Mouse (Mus musculus) spleen, embryonic (tissue): Measurements from ENCODE around the gene Pop7.

Source experiments
- CTCF ChIA-PET: fragments of 350-600 bp; sonication (Branson Sonifier 250); formaldehyde crosslinking; loops from one replicate; lab custom pipeline; 2022; lab: Charles Lee

The Pop7 gene

GRCm38 (mm10) chr5:137502667-137503110 lies 371 bp upstream of the Pop7 start:
- CTCF ChIA-PET: interaction anchor here (1.1 to 1.6 kb wide), 2 partner anchors 9 to 27 kb away, joined by 3 to 5 read pairs; no protein-coding TSS in a partner anchor

- CTCF ChIA-PET: no interaction called here
Measured at GRCm38 (mm10) chr5:137500186-137500585, 2.1 kb downstream of the Pop7 start.

GRCm38 (mm10) chr5:137493831-137494230 lies 8.5 kb downstream of the Pop7 start:
- CTCF ChIA-PET: no interaction called here

- CTCF ChIA-PET: no interaction called here
Measured at GRCm38 (mm10) chr5:137491559-137491958, 10.8 kb downstream of the Pop7 start.

- CTCF ChIA-PET: no interaction called here
Measured at GRCm38 (mm10) chr5:137487616-137488015, 14.7 kb downstream of the Pop7 start.

- CTCF ChIA-PET: interaction anchor here (0.6 kb wide), 2 partner anchors 33 to 1411 kb away, joined by 3 to 6 read pairs; no protein-coding TSS in a partner anchor
Measured at GRCm38 (mm10) chr5:137485851-137486155, 16.5 kb downstream of the Pop7 start.

GRCm38 (mm10) chr5:137485071-137485850 lies 17.1 kb downstream of the Pop7 start:
- CTCF ChIA-PET: interaction anchor here (0.6 kb wide), 2 partner anchors 32 to 1411 kb away, joined by 3 to 6 read pairs; no protein-coding TSS in a partner anchor

- CTCF ChIA-PET: no interaction called here
Measured at GRCm38 (mm10) chr5:137481897-137482296, 20.4 kb downstream of the Pop7 start.

GRCm38 (mm10) chr5:137481138-137481537 lies 21.2 kb downstream of the Pop7 start:
- CTCF ChIA-PET: interaction anchor here (0.6 to 0.7 kb wide), 2 partner anchors 88 to 198 kb away, joined by 4 to 5 read pairs; no protein-coding TSS in a partner anchor

- CTCF ChIA-PET: no interaction called here
Measured at GRCm38 (mm10) chr5:137476964-137477363, 25.4 kb downstream of the Pop7 start, which contains the start of gene Zan. Zan (minus strand) TSS chr5:137477064.

GRCm38 (mm10) chr5:137474351-137474750 lies 28.0 kb downstream of the Pop7 start:
- CTCF ChIA-PET: no interaction called here

- CTCF ChIA-PET: no interaction called here
Measured at GRCm38 (mm10) chr5:137472252-137472904, 29.9 kb downstream of the Pop7 start.

GRCm38 (mm10) chr5:137466946-137467345 lies 35.4 kb downstream of the Pop7 start:
- CTCF ChIA-PET: no interaction called here

- CTCF ChIA-PET: no interaction called here
Measured at GRCm38 (mm10) chr5:137465049-137465448, 37.3 kb downstream of the Pop7 start.

- CTCF ChIA-PET: interaction anchor here (0.6 kb wide), 1 partner anchor 64 kb away, joined by 3 read pairs; no protein-coding TSS in a partner anchor
Measured at GRCm38 (mm10) chr5:137455866-137456591, 46.3 kb downstream of the Pop7 start.

- CTCF ChIA-PET: interaction anchor here (0.6 kb wide), 1 partner anchor 65 kb away, joined by 3 read pairs; no protein-coding TSS in a partner anchor
Measured at GRCm38 (mm10) chr5:137455206-137455605, 47.1 kb downstream of the Pop7 start.
